Mouse (Mus musculus) testis, adult 2 months (tissue): ENCODE results near the gene Aig1.

Experiments
- CTCF ChIP-seq: fragments of 200-500 bp; IDR thresholded peaks from 2 replicates; pipeline ENCODE4 v1.5.1; 2012; ENCODE audit warnings: low read depth, mild to moderate bottlenecking, inconsistent platforms, low read length, moderate library complexity; ENCODE audit not compliant: control insufficient read depth, insufficient read depth, insufficient replicate concordance
- POLR2A ChIP-seq: fragments of 200-500 bp; IDR thresholded peaks from 2 replicates; pipeline ENCODE4 v1.6.1; 2012; ENCODE audit warnings: low read depth, mild to moderate bottlenecking, inconsistent platforms, low read length, moderate library complexity; ENCODE audit not compliant: control insufficient read depth

DNA sequence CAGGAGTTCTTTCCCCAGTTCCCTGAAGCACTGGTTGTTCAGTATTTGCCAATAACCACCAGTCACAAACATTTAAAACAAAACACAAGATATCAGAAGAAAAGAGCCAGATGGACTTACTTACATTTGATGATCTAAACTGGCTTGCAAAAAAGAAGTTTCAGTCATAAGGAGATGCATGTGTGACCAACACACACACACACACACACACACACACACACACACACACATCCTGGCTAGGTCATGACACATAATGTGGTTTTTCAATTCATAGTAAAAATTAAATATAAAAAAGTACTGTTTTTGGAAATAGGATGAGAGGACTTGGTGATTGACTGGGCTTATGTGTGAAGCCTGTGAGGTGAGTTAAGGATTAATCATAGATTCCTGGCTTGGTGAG lies 205.3 kb downstream of the Aig1 start:
- TF ChIP-seq POLR2A (no peak), CTCF (no peak)
